Mouse (Mus musculus): ENCODE data around the gene Tceal7. TPM values are rescaled to one million over a fixed set of nuclear protein-coding genes. Genes with fewer than 3 reads are reported as not detected.

Tceal7 gene
- polyA plus RNA-seq, 1 experiment from 2014 or later, result 2.9 TPM

DNA sequence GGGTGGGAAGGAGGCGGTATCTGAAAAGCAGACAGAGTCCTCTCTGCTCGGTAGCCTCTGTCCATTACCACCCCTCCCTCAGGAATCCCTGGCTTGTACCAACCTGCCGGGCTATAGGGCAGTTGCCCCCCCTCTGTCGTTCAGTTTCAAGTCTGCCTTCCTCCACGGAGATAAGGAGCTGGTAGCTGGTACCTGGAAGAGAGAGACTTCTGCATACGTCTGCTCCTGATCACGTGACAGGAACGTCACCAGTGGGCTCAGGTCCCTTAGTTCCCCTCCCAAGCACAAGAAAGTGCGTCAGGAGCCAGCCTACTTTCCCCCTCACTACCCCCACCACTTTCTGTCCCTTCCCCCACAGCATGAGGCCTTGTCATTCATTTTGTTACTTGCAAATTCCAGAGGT lies 10.9 kb upstream of the Tceal7 start, which contains the start of gene Tceal5:
TSS of gene Tceal5 (minus strand) at position 213 of the 403 bp plus-strand sequence.
- peak within 1 kb of the TSS; percentile 34 for H3K4me2 ChIP-seq
- no peaks in the 10 kb centered on the region for H3K9me3 ChIP-seq (replicated peaks)
- peaks cover 6% of the 10 kb centered on the region; the same call in 1 of the 2 replicates for H3K27me3 ChIP-seq
- 16% methylated on average over 9 of the region's 9 CpGs for WGBS (ENCODE audit: insufficient replicate concordance)
- H3K36me3 ChIP-seq, result no peaks in the 10 kb centered on the region
- no peak within 1 kb of the TSS; the same call in 1 of the 2 replicates for H3K27ac ChIP-seq
- ATAC-seq (ENCODE audit: low read depth) (peak; percentile 39; the same call in 1 of the 2 replicates), DNase-seq (no peak)
- peak within 1 kb of the TSS; percentile 35 for H3K4me3 ChIP-seq (replicated peaks)
- no peak within 1 kb of the TSS for H3K9ac ChIP-seq
- H3K4me1 ChIP-seq (replicated peaks), result no peaks in the 10 kb centered on the region

DNA sequence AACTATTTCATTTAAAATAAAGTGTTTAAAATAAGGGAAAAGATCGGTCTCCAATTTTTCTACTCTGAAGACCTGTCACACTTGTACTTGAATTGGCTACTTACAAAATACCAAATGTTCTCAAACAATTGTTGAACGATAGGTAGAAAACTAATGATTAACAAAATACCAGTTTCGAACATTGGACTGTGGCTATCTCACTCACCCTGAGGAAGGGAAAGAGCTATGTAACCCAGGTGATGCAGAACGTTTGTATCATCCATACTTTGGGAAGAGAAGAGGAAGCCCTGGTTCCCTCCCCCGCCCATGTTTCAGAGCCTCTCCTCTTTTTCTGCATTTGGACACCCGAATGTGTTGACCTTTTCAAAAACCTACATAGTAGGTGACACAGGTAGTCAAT lies 10.2 kb upstream of the Tceal7 start:
- ATAC-seq (ENCODE audit: low read depth), result no peak
- Histone ChIP-seq H3K27ac (no peak overlapping the region), H3K4me1 (replicated peaks) (no peaks in the 10 kb centered on the region)

DNA sequence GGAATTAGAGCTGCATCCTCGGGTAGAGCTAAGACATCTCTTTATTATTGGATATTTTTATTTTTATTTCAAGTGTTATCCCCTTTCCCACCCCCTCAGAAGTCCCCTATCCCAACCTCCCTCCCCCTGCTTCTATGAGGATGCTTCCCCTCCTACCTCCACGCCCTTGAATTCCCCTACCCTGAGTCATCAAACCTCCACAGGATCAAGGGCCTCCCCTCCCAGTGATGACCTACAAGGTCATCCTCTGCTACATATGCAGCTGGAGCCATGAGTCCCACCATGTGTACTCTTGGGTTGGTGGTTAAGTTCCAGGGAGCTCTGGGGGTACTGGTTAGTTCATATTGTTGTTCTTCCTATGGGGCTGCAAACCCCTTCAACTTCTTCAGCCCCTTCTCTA lies 1.2 kb upstream of the Tceal7 start:
- 37% methylated on average over 2 of the region's 2 CpGs for WGBS (ENCODE audit: insufficient replicate concordance)
- no peak for DNase-seq

More for the DNA sequence above, 10.2 kb upstream of the Tceal7 start:
- Histone ChIP-seq H3K9me3 (replicated peaks) (no peaks in the 10 kb centered on the region), H3K4me3 (replicated peaks) (no peak overlapping the region), H3K9ac (no peak overlapping the region), H3K4me2 (no peak overlapping the region), H3K36me3 (no peaks in the 10 kb centered on the region), H3K27me3 (peaks cover 6% of the 10 kb centered on the region; the same call in 1 of the 2 replicates)
- WGBS (ENCODE audit: insufficient replicate concordance), result 53% methylated on average over 6 of the region's 6 CpGs
- DNase-seq, result no peak

GRCm38 (mm10) chrX:136216303-136216702 lies 1.7 kb downstream of the Tceal7 start:
- H3K4me1 ChIP-seq (replicated peaks), result no peaks in the 10 kb centered on the region
- no peak overlapping the region for H3K4me2 ChIP-seq
- H3K27ac ChIP-seq, result no peak overlapping the region
- no peak for ATAC-seq (ENCODE audit: low read depth)
- H3K36me3 ChIP-seq, result no peaks in the 10 kb centered on the region
- H3K9me3 ChIP-seq (replicated peaks), result no peaks in the 10 kb centered on the region
- no peak for DNase-seq
- H3K9ac ChIP-seq, result no peak overlapping the region
- peaks cover 9% of the 10 kb centered on the region; the same call in 1 of the 2 replicates for H3K27me3 ChIP-seq
- 42% methylated on average over 1 of the region's 1 CpGs for WGBS (ENCODE audit: insufficient replicate concordance)
- no peak overlapping the region for H3K4me3 ChIP-seq (replicated peaks)

More for the DNA sequence above, 1.2 kb upstream of the Tceal7 start:
- H3K27ac ChIP-seq, result no peak overlapping the region
- H3K4me3 ChIP-seq (replicated peaks), result no peak overlapping the region
- peaks cover 9% of the 10 kb centered on the region; the same call in 1 of the 2 replicates for H3K27me3 ChIP-seq
- no peaks in the 10 kb centered on the region for H3K4me1 ChIP-seq (replicated peaks)
- no peak for ATAC-seq (ENCODE audit: low read depth)
- no peak overlapping the region for H3K9ac ChIP-seq
- no peaks in the 10 kb centered on the region for H3K36me3 ChIP-seq
- H3K4me2 ChIP-seq, result no peak overlapping the region
- H3K9me3 ChIP-seq (replicated peaks), result no peaks in the 10 kb centered on the region

DNA sequence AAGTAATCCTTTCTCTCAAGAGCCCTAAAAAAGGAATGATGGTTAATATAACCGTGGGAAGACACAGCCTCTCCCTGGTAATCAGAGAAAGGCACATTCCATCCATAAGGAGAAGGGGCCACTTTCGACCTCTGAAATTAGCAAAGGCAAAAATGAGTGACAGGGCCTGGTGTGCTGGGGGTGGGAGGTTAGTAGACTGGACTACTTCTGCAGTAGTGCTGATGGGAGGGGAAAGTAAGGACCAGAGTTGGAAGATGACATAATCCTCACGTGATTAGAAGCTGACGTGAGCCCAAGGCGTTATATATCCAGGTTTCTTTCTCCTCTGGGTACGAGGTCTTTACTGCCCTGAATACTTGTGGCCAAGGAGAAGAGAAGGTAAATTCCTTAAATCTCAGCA lies 9.1 kb downstream of the Tceal7 start:
- no peak overlapping the region for H3K4me3 ChIP-seq (replicated peaks)
- H3K4me2 ChIP-seq, result no peak overlapping the region
- WGBS (ENCODE audit: insufficient replicate concordance), result 61% methylated on average over 6 of the region's 6 CpGs
- H3K9ac ChIP-seq, result no peak overlapping the region
- H3K9me3 ChIP-seq (replicated peaks), result no peaks in the 10 kb centered on the region
- no peaks in the 10 kb centered on the region for H3K4me1 ChIP-seq (replicated peaks)
- ATAC-seq (ENCODE audit: low read depth), result no peak
- DNase-seq, result no peak
- no peak overlapping the region for H3K27ac ChIP-seq
- no peaks in the 10 kb centered on the region; the same call in 1 of the 2 replicates for H3K27me3 ChIP-seq
- no peaks in the 10 kb centered on the region for H3K36me3 ChIP-seq

DNA sequence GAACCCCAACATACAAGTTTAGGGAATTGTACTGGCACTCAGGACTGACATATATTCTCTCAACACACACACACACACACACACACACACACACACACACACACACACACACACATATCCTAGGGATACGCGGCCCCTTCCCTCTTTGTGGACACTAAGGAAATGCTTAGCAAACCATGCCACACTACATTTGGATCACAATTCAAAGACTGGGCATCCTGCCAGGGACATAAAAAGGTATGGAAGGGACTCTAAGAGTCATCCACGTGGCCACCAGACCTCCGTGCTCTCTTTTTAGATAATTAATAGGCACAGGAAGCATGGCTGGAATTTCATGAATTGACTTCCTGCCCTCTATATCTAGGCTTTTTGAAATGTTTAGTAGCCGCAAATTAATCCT lies 13.2 kb downstream of the Tceal7 start:
- no peak overlapping the region for H3K4me3 ChIP-seq (replicated peaks)
- H3K9ac ChIP-seq, result no peak overlapping the region
- no peaks in the 10 kb centered on the region for H3K9me3 ChIP-seq (replicated peaks)
- no peaks in the 10 kb centered on the region for H3K4me1 ChIP-seq (replicated peaks)
- H3K4me2 ChIP-seq, result no peak overlapping the region
- WGBS (ENCODE audit: insufficient replicate concordance), result 62% methylated on average over 4 of the region's 5 CpGs
- ATAC-seq (ENCODE audit: low read depth) (no peak), DNase-seq (no peak)
- H3K27me3 ChIP-seq, result no peaks in the 10 kb centered on the region; the same call in 1 of the 2 replicates
- H3K36me3 ChIP-seq, result no peaks in the 10 kb centered on the region
- H3K27ac ChIP-seq, result no peak overlapping the region

- DNase-seq (no peak), ATAC-seq (ENCODE audit: low read depth) (no peak)
- no peak overlapping the region for H3K27ac ChIP-seq
- no peaks in the 10 kb centered on the region for H3K9me3 ChIP-seq (replicated peaks)
- no peaks in the 10 kb centered on the region for H3K27me3 ChIP-seq
- H3K4me2 ChIP-seq, result no peak overlapping the region
- H3K36me3 ChIP-seq, result no peaks in the 10 kb centered on the region
- no peak overlapping the region for H3K4me3 ChIP-seq (replicated peaks)
- no peak overlapping the region for H3K9ac ChIP-seq
- H3K4me1 ChIP-seq (replicated peaks), result 0 out of 2 replicates have a peak, but pooled peaks cover 6% of the 10 kb centered on the region
- 40% methylated on average over 3 of the region's 3 CpGs for WGBS (ENCODE audit: insufficient replicate concordance)
Observed at GRCm38 (mm10) chrX:136238118-136238517, 23.5 kb downstream of the Tceal7 start.

DNA sequence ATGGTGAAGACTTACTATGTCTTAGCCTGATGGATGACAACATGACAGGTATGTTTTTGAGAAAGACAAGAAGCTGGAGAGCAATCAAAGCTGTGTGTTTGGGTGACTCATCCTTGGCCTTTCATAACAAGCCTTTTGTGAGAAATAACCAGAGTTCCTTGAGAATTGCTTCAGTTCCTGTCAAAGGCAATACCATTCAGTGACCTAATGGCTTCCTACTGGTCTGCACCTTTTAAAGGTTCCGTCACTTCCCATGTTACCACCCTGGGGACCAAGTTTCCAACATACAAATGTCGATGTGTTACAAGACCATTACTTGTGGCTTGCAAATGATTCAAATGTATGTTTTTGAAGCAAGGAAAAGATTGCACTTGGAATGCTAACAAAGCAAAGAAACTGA lies 28.6 kb downstream of the Tceal7 start:
- DNase-seq (no peak), ATAC-seq (ENCODE audit: low read depth) (no peak)
- WGBS (ENCODE audit: insufficient replicate concordance), result 71% methylated on average over 2 of the region's 2 CpGs

GRCm38 (mm10) chrX:136244574-136245229 lies 30.1 kb downstream of the Tceal7 start, which contains the start of gene Tceal9:
Gene Tceal9 (plus strand): TSS chrX:136245079.
- Histone ChIP-seq H3K4me2 (peak within 1 kb of the TSS; percentile 74), H3K4me3 (replicated peaks) (peak within 1 kb of the TSS; percentile 66), H3K9me3 (replicated peaks) (no peaks in the 10 kb centered on the region), H3K27me3 (no peaks in the 10 kb centered on the region), H3K4me1 (replicated peaks) (0 out of 2 replicates have a peak, but pooled peaks cover 3% of the 10 kb centered on the region), H3K27ac (peak within 1 kb of the TSS; percentile 64), H3K36me3 (peaks cover 5% of the 10 kb centered on the region; the same call in 1 of the 2 replicates), H3K9ac (peak within 1 kb of the TSS; percentile 77)
- ATAC-seq (ENCODE audit: low read depth) (peak; percentile 94), DNase-seq (peak; percentile 69)
- WGBS (ENCODE audit: insufficient replicate concordance), result 20% methylated on average over 20 of the region's 20 CpGs

More for the DNA sequence above, 28.6 kb downstream of the Tceal7 start:
- H3K9ac ChIP-seq, result no peak overlapping the region
- H3K27me3 ChIP-seq, result no peaks in the 10 kb centered on the region
- H3K27ac ChIP-seq, result no peak overlapping the region
- H3K4me3 ChIP-seq (replicated peaks), result no peak overlapping the region
- H3K9me3 ChIP-seq (replicated peaks), result no peaks in the 10 kb centered on the region
- H3K4me2 ChIP-seq, result no peak overlapping the region
- 0 out of 2 replicates have a peak, but pooled peaks cover 3% of the 10 kb centered on the region for H3K4me1 ChIP-seq (replicated peaks)
- H3K36me3 ChIP-seq, result peaks cover 5% of the 10 kb centered on the region; the same call in 1 of the 2 replicates

DNA sequence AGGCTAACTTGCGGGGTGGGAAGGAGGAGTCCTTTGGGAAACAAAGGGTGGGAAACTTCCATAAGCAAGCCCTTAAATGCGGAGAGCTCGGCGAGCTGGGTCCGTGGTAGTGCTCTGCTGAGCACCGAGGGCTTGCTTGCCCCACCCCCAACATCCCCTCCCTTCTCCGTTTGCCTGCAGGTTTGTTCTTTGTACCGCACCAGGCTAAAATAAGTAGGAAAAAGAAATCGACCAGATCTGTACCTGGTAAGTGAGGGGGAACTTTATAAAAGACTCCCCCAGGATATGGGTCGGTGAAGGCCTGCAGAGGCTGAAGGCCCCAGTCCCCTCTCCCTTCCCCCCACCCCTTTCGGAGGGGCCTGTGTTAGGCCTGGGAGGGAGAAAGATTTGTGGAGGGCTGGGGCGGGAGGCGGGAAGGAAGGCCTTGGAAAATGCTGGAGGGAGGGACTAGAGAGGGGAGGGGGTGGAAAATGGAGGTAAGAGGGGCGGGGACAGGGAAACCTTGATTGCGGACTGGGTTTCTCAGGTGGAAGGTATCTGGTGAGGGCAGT lies 31.0 kb downstream of the Tceal7 start:
- 22% methylated on average over 15 of the region's 15 CpGs for WGBS (ENCODE audit: insufficient replicate concordance)
- H3K27ac ChIP-seq, result peak overlapping the region; percentile 64

GRCm38 (mm10) chrX:136248811-136249210 lies 34.2 kb downstream of the Tceal7 start:
- 78% methylated on average over 6 of the region's 6 CpGs for WGBS (ENCODE audit: insufficient replicate concordance)
- ATAC-seq (ENCODE audit: low read depth), result no peak
- no peaks in the 10 kb centered on the region for H3K27me3 ChIP-seq
- DNase-seq, result no peak
- H3K36me3 ChIP-seq, result peaks cover 5% of the 10 kb centered on the region; the same call in 1 of the 2 replicates
- H3K9me3 ChIP-seq (replicated peaks), result no peaks in the 10 kb centered on the region
- peaks cover 10% of the 10 kb centered on the region for H3K4me1 ChIP-seq (replicated peaks)
- no peak overlapping the region for H3K27ac ChIP-seq
- H3K4me2 ChIP-seq, result no peak overlapping the region
- H3K4me3 ChIP-seq (replicated peaks), result no peak overlapping the region
- H3K9ac ChIP-seq, result no peak overlapping the region

More for the DNA sequence above, 31.0 kb downstream of the Tceal7 start:
- peak overlapping the region; percentile 74 for H3K4me2 ChIP-seq
- ATAC-seq (ENCODE audit: low read depth) (peak; percentile 58), DNase-seq (no peak)
- H3K27me3 ChIP-seq, result no peaks in the 10 kb centered on the region
- peak overlapping the region; percentile 66 for H3K4me3 ChIP-seq (replicated peaks)
- peak overlapping the region; percentile 77 for H3K9ac ChIP-seq
- peaks cover 5% of the 10 kb centered on the region; the same call in 1 of the 2 replicates for H3K36me3 ChIP-seq
- 0 out of 2 replicates have a peak, but pooled peaks cover 3% of the 10 kb centered on the region for H3K4me1 ChIP-seq (replicated peaks)
- H3K9me3 ChIP-seq (replicated peaks), result no peaks in the 10 kb centered on the region

All from liver, embryonic 13.5 days (tissue).